Mouse (Mus musculus): ENCODE data around the gene Rbfox1.

DNA sequence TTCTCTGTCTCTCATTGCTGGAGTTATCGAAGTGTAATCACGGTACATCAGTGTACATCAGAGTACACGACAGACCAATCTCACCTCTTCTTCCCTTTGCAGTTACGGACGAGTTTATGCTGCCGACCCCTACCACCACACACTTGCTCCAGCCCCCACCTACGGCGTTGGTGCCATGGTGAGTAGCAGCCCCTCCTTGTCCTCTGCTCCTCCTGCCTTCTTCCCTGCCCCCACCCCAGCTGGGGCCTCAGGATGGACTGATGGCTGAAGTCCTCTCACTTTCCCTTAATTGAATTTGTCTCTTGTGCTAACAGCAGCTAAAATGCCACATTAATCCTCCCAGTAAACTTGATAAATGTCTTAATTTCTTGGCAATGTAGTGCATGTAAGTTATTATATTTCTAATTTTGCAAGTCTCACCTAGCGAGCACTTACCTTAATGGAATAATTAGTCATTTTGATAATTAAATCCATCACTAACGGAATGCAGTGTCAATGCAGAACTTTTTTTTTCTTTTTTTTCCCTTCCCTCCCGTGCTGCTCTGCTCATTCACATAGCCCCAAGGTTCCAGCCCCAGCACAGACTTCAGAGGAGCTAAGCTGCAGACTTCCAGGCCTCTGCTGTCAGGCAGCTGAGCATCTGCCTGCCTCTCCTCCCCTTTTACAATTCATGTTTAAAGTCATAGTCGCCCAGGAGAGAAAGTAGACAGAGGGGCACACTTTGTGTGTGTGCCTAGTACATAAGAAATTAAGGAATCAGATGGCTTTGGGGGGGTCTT, 1522.9 kb downstream of the Rbfox1 start:
- TF ChIP-seq POLR2A (IDR thresholded peaks at IDR 0.05; ENCODE audit: borderline replicate concordance, control insufficient read depth, low read depth, low read length) (no peak), CTCF (IDR thresholded peaks at IDR 0.05; ENCODE audit: control insufficient read depth, insufficient read depth, low read length) (no peak)

Measured in bone marrow, adult 2 months (tissue).